Mouse (Mus musculus) thymus, postnatal 10 days (tissue): ENCODE results near the gene Cd80.
"Not testable (repeated sequence)": the region's sequence is repeated elsewhere in the genome, so short reads cannot be mapped to it uniquely, and the experiment has no call there.

Experiments
- DNase-seq, 2 experiments: peaks; one replicate each; pipeline ENCODE4 v3.0.0; 2021; ENCODE audit warnings: low spot score in 2 of 2

Cd80 gene

GRCm38 (mm10) chr16:38455511-38456418 lies at the start of gene Cd80:
Gene Cd80 (plus strand): TSS chr16:38455561.
- no peak for DNase-seq

DNA sequence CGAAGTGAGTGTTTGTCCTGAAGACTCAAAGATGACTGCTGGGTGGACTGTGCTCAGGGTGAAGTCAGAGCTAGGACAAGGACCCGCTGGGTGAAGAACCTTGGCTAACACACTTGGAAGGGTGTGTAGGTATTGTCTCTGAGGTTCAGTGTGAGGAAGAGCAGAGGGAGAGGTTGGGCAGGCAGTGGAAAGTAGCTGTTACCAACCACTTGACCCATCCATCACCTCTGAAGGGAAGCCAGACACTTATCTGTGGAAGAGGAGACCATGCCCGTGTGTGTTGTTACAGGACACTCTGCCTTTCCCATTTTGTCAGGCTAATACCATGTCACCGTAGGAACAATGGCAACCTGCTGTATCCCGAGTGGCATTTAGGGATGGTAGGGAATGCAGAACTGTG lies 49.1 kb upstream of the Cd80 start:
- no peak for DNase-seq

- DNase-seq = no peak
These were observed 48.7 kb upstream of the Cd80 start for GRCm38 (mm10) chr16:38406708-38407107.

DNA sequence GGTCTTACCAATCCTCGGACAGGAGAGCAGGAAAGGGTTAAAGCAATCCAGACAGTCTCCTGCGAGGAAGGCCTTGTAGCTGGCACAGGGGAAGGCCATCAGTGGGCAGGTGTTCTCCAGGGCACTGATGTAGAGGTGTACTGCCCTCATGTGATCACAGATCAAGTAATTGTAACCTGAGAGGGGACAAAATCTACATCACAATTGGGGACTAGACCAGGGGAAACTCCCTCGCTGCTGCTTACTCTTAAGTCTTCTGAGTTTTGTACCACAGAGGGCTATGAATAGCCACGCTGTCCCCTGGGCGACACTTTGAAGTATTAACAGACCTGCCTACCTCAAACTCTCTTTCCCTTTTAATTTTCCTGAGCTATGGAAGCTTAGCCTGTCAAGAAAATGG lies 47.8 kb upstream of the Cd80 start:
- no peak for DNase-seq

- no peak for DNase-seq
These were observed 46.9 kb upstream of the Cd80 start for GRCm38 (mm10) chr16:38408416-38408815.

DNA sequence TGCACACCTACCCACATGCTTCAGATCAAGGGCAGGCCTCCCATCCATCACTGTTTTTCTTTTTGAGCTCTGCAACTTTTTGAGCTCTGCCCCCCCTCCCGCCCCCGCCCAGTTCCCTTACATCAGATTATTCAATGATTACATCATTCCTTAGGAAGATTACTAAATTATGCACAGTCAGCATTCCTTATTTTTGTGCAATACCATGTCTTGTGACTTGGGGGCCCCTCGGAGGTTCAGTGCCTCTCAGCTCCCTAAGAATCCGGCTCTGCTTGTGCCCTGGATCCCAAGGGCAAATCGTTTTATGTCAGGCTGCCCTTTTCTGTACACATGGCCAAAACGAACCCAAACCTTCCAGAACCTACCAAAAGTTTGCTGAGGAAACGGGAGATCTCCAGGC lies 40.4 kb upstream of the Cd80 start:
- DNase-seq = no peak

DNA sequence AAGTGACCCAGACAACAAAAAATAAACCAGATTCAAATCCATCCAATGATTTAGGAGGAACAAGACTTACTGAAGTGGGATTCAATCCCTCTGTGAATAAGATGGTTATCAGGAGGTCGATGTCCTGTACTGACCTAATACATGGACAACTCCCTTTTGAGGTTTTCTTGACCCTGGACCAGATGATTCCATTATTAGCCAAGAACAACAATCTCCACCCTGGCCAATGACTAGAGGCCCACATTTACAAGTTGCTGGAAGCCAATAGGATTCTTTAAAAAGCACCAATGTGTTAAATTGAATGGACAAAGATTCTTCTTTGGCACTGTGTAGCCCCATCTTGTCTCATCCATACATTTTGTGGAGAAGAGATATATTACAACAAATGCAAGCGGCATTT lies 30.0 kb upstream of the Cd80 start:
- DNase-seq = no peak

- DNase-seq = no peak
These were observed 29.6 kb upstream of the Cd80 start for GRCm38 (mm10) chr16:38425799-38426198.

GRCm38 (mm10) chr16:38431446-38432185 lies 23.7 kb upstream of the Cd80 start:
- DNase-seq = no peak

DNA sequence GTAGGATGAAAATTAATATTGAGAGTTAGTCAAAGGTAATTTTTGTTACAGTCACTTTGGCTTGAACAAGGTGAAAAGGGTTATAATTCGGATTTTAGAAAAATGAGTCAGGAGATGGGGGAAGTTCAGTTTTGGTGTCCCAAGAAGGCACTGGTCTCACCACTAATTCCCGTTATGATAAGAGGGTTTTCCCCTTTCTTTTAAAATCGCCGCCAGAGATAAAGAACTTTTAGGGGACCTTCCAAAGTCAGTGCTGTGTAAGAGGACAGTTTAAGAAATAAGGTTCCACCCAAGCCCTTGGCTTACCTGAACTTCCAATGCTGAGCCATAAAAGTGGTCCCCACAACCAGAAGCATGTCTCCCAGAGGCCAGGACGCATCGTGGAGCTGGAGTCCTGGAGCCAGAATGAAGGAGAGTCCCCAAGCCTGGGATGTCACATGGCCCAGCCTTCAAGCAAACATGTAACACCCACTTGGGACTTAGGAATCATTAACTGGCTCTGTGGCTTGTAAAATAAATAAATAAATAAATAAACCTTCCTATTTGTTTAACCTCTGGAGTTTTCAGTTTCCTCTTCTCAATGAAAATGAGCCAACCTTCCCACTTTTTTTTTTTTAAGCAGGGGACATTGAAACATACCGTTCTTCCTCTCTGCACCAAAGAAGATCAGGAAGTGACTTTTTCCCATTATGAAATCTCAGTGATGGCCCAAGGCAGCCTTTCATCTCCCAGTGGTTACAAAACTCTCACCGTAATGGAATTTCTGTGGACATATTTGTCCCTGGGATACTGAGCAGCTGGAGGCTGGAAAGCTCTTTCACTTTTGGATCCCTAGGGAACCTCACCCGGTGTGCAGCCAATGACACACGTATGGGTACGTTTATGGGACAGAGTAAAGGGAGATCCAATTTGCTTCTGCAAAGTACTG lies 22.6 kb upstream of the Cd80 start, which contains the start of gene Pla1a:
Gene Pla1a, minus strand, starts transcription at position 648 of the 928 bp plus-strand sequence.
- no peak for DNase-seq

DNA sequence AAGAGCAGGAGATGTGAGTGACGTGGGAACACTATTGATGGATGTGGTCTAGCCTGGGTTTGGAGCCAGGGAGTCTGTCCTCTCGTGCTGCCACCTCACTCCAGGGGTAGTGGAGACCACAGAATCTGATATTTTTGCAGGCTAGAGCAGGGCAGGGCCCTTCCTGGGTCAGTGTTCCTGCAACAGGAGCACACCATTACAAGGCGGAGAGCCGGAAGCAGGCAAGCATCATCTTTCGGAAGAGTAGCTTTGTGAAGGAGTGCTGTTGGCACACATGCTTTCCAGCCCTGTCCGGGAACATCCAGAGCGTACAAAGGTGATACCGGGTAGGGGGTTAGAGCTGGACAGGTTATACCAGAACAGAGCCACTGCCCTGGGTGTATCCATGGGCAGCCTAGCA lies 21.8 kb upstream of the Cd80 start:
- DNase-seq = no peak

DNA sequence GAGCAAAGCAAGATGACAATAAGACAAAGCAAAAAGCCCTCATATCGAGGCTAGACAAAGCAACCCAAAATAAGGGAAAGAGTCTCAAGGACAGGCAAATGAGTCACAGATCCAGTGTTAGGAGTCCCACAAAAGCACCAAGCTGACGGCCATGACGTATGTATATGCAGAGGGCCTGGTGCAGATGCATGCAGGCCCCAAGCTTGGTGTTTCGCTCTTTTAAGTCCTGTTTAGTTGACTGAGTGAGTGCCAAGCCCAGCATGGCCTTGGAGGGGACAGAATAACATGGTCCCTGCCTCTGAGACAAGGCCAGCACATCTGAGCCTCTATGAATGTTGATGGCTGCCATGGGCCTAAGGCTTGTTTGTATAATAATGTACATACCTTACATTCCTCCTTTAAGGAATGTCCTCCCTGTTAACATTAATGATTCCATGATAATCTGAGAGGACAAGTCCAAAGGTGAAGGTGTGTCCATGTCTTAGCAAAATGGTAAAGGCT lies 21.0 kb upstream of the Cd80 start:
- DNase-seq = no peak

GRCm38 (mm10) chr16:38439190-38439589 lies 16.2 kb upstream of the Cd80 start:
- no peak for DNase-seq

DNA sequence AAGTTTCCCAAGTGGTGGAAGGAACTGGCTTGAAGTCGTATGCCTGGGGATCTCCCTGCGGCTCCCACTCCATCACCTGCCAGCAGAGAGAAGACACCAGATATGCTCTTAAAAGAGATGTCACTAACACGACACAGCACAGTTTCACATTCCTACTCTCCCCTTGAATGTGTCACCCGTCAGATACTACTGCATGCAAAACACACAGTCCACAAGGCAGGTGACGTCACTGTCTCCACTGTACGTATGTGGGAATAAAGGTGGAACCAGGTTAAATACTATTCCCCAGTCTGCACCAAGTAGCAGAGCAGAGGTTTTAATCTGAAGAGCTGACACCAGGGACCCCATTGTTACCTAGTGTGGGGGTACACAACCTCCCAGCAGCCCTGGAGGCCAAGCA lies 15.0 kb upstream of the Cd80 start:
- DNase-seq = no peak

DNA sequence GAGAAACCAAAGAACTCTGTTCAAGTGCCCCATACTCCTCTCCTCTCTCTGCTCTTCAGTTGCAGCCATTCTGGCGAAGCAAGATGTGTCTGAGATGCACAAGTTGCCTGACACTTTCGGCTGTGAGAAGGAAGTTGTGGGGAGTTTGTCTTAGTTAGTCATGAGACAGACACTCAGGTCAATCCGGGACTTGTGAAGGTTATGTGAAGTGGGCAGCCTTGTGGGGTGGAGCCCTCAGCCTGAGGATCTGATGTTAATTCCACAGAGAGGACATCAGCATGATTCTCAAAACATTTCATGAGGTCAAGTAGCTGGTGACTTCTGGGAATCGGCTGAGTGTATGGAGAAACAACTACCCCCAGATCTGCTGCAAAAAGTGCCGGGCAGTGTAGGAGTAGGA lies 13.8 kb upstream of the Cd80 start:
- no peak for DNase-seq

GRCm38 (mm10) chr16:38442216-38442615 lies 13.1 kb upstream of the Cd80 start:
- no peak for DNase-seq

GRCm38 (mm10) chr16:38443721-38444464 lies 11.5 kb upstream of the Cd80 start:
- DNase-seq = no peak

- no peak for DNase-seq
These were observed 10.3 kb upstream of the Cd80 start for GRCm38 (mm10) chr16:38445046-38445445.

- DNase-seq = no peak
These were observed 9.8 kb upstream of the Cd80 start for GRCm38 (mm10) chr16:38445576-38445975.

GRCm38 (mm10) chr16:38446141-38446540 lies 9.2 kb upstream of the Cd80 start:
- DNase-seq = not testable (repeated sequence)

- no peak for DNase-seq
These were observed 8.0 kb upstream of the Cd80 start for GRCm38 (mm10) chr16:38447366-38447765.
